Mouse (Mus musculus): ENCODE results near the gene Akap17b.
A peak's percentile ranks its signal among the peaks of the same experiment; 100 is the strongest.

The Akap17b gene

DNA sequence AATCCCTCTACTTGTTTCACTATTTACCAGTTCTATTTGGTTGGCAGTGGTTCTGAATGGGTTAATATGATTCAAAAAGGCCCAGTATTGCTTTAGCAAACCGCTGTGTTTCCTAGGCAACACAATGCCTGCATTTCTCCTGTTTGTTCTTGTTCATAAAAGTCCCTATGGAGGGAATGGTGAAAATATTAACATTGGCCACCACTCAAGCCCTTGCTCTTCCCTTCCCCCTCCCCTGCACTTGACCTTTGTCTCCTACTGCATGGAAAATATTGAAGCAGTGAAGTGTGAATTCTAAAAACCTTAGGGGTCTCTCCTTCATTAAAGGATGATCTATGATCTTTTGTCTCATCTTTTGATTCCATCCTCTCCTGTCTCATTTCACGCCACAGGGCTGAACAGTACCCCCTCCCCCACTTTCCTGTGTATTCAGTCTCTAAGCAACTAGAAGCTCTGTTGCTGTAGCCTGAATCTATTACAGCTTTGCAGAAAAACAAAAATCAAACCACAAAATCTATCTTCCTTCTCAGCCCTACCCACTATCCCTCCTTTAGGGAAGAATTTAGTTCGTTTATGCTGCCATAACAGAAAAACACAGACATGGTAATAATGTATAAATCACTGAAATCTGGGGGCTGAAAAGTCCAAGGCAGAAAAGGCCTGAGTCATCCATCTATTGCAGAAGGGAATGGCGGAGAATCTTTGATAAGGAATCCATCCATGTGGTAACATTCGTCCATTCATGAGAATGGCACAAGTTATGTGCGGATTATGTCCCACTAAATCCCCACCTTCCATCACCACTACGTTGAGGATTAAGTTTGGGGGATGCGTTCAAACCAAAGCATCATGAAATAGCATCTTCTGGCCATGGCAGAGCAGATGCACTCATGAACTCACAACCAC lies 57.6 kb downstream of the Akap17b start:
- DNase-seq (ENCODE audit: low spot score), result no peak

DNA sequence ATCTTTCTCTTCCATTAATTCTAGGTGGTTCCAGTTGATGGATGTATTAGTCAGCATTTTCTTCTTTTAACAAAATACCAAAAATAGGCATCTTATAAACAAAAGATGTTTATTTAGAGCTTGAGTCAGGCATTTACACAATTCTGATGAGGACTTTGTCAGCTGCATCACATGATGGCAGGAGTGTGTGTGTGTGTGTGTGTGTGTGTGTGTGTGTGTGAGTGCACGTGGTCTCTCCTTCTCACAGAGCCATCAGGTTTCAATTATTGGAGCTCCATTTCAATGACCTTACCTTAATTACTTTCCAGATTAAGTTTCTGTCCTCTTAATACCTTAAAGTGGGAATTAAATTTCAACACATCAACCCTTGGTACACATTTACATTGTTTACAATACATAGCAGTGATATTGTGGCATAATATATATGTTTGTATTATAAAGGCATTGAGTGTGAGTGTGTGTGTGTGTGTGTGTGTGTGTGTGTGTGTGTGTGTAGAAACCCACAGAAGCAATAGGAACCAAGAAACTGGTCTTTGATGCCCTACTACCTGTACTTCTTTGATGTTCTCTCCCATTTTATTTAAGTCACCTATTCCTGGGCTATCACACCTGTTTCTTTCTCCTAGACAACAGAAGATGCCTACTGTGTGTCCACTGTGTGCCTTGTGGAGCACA lies 58.4 kb downstream of the Akap17b start:
- DNase-seq (ENCODE audit: low spot score), result no peak

DNA sequence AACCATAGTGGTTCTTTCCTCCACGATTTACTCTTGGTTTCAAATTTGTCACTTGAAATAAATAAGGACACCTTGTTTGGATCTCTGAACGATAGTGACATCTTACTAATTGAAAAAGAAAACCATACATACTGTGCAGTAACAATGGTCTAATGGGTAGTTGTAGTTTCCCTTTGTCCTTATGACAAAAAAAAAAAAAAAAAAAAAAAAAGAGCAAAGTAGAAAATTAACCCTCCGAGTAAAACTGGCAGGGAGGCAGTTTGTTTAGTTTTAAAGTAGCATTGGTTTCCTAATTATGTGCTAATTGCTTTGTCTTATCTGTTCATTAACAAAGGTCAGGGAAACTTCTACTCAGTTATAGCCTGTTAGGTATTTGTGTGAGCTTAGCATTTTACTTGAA lies 83.1 kb downstream of the Akap17b start:
- DNase-seq (ENCODE audit: low spot score), result no peak

GRCm38 (mm10) chrX:36561650-36562049 lies 83.5 kb downstream of the Akap17b start:
- peak; percentile 71 for DNase-seq (ENCODE audit: low spot score)

GRCm38 (mm10) chrX:36560170-36560569 lies 85.0 kb downstream of the Akap17b start:
- no peak for DNase-seq (ENCODE audit: low spot score)
